Mouse (Mus musculus) right cerebral cortex, postnatal 14 days (tissue): ENCODE data around the gene Arrdc3.

ENCODE experiments used
- DNase-seq: peaks from one replicate; pipeline ENCODE4 v3.0.0; 2022

Arrdc3 gene

GRCm38 (mm10) chr13:80921593-80922327 is 38.6 kb downstream of the Arrdc3 start:
- DNase-seq, result no peak

GRCm38 (mm10) chr13:80928187-80928586 is 45.0 kb downstream of the Arrdc3 start:
- no peak for DNase-seq

- DNase-seq, result no peak
Measured at GRCm38 (mm10) chr13:80930030-80930429, 46.8 kb downstream of the Arrdc3 start.

- DNase-seq, result no peak
Measured at GRCm38 (mm10) chr13:80932816-80933402, 49.7 kb downstream of the Arrdc3 start.

GRCm38 (mm10) chr13:80936426-80936825 is 53.2 kb downstream of the Arrdc3 start:
- DNase-seq, result no peak

- no peak for DNase-seq
Measured at GRCm38 (mm10) chr13:80939228-80939627, 56.0 kb downstream of the Arrdc3 start.

- DNase-seq, result no peak
Measured at GRCm38 (mm10) chr13:80939866-80940265, 56.7 kb downstream of the Arrdc3 start.

GRCm38 (mm10) chr13:80940421-80940820 is 57.2 kb downstream of the Arrdc3 start:
- DNase-seq, result no peak

GRCm38 (mm10) chr13:80940860-80941630 is 57.9 kb downstream of the Arrdc3 start:
- no peak for DNase-seq

GRCm38 (mm10) chr13:80944532-80944931 is 61.3 kb downstream of the Arrdc3 start:
- DNase-seq, result no peak
